In the genomic region with DNA sequence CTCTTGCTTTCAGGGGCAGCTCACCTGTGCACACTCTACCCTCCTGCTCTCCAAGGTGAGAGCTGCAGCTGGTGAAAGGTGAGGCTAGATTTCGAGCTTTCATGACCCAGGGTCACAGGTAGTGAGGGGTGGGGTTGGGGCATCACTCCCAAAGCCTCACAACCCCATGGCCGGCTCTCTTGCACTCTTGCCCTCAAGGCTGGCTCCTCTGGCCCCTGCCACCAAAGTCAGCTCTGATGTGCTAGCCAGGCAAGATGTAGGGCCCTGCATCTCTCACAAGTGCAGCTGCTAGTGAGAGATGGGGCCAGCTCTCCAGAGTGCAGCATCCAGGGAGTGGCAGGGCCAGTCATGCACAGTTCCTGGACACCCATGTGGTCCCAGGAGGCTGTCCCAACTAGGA, we compare ENCODE assay signal across 17 mouse cellular contexts.
"Had no signal": no experiment of that assay in that cellular context is flagged by ENCODE, and none has a peak within 500 bp of the region (broad histone marks: within the 10 kb centered on the region; RNA-seq: fewer than 3 reads in every experiment).

No protein-coding gene starts in this region.

- DNase-seq: lung, adult 2 months; lung, postnatal 14 days; lung, postnatal 36 days; right cerebral cortex, postnatal 14 days; thymus, adult 2 months; thymus, postnatal 25 days; thymus, postnatal 4 days had no signal

- H3K27me3 ChIP-seq: lung, embryonic 15.5 days; midbrain, embryonic 13.5 days; midbrain, embryonic 15.5 days; neural tube, embryonic 12.5 days; stomach, embryonic 15.5 days had no signal

- H3K4me2 ChIP-seq: lung, embryonic 15.5 days; midbrain, embryonic 11.5 days; midbrain, embryonic 13.5 days; midbrain, embryonic 15.5 days; neural tube, embryonic 12.5 days; stomach, embryonic 15.5 days had no signal

- H3K4me1 ChIP-seq: lung, embryonic 15.5 days; midbrain, embryonic 13.5 days; midbrain, embryonic 15.5 days; neural tube, embryonic 12.5 days; stomach, embryonic 15.5 days had no signal

- H3K36me3 ChIP-seq: lung, embryonic 15.5 days; midbrain, embryonic 13.5 days; midbrain, embryonic 15.5 days; neural tube, embryonic 12.5 days; stomach, embryonic 15.5 days had no signal

- H3K9ac ChIP-seq: lung, embryonic 15.5 days; midbrain, embryonic 13.5 days; midbrain, embryonic 15.5 days; neural tube, embryonic 12.5 days; stomach, embryonic 15.5 days had no signal

- H3K27ac ChIP-seq: lung, embryonic 15.5 days; macrophage; midbrain, embryonic 13.5 days; midbrain, embryonic 15.5 days; neural tube, embryonic 12.5 days; stomach, embryonic 15.5 days; stomach, postnatal 0 days had no signal

- H3K4me3 ChIP-seq: lung, embryonic 15.5 days; megakaryocyte, embryonic 14.5 days; midbrain, embryonic 13.5 days; midbrain, embryonic 15.5 days; neural tube, embryonic 12.5 days; stomach, embryonic 15.5 days had no signal

- H3K9me3 ChIP-seq: lung, embryonic 15.5 days; midbrain, embryonic 13.5 days; midbrain, embryonic 15.5 days; neural tube, embryonic 12.5 days; stomach, embryonic 15.5 days had no signal

- ATAC-seq: lung, postnatal 0 days; midbrain, embryonic 13.5 days; midbrain, embryonic 15.5 days had no signal
